Mouse (Mus musculus) hindbrain, embryonic 16.5 days (tissue): ENCODE measurements around the gene Irf1. TPM values are rescaled to one million over a fixed set of nuclear protein-coding genes. Genes with fewer than 3 reads are reported as not detected.

Experiments
- ATAC-seq: fragments of 200-750 bp; cut with Nextera tagmentation; 2 replicates; pipeline ENCODE4 v1.8.0; 2017; ENCODE audit warnings: moderate TSS enrichment, moderate library complexity
- H3K27ac ChIP-seq: fragments of 300-500 bp; sonication (generic); 2 replicates; pipeline ENCODE4 v1.5.1; 2014; ENCODE audit warnings: low read depth, mild to moderate bottlenecking, control low read depth, low read length, moderate library complexity
- H3K27me3 ChIP-seq: fragments of 300-500 bp; sonication (generic); replicated peaks from 2 replicates; pipeline ENCODE4 v1.6.1; 2014; ENCODE audit warnings: low read length; ENCODE audit not compliant: control insufficient read depth, insufficient read depth
- H3K36me3 ChIP-seq: fragments of 300-500 bp; sonication (generic); 2 replicates; pipeline ENCODE4 v1.6.1; 2014; ENCODE audit warnings: mild to moderate bottlenecking, low read length, moderate library complexity, mixed read lengths; ENCODE audit not compliant: control insufficient read depth, insufficient read depth
- H3K4me1 ChIP-seq: fragments of 300-500 bp; sonication (generic); 2 replicates; pipeline ENCODE4 v1.6.1; 2014; ENCODE audit warnings: low read depth, low read length; ENCODE audit not compliant: control insufficient read depth, insufficient read depth
- H3K4me2 ChIP-seq: fragments of 300-500 bp; sonication (generic); 2 replicates; pipeline ENCODE4 v1.6.1; 2014; ENCODE audit warnings: mild to moderate bottlenecking, low read length, control low read depth, moderate library complexity
- H3K4me3 ChIP-seq: fragments of 300-500 bp; sonication (generic); 2 replicates; pipeline ENCODE4 v1.5.1; 2014; ENCODE audit warnings: mild to moderate bottlenecking, low read length, control low read depth, moderate library complexity
- H3K9ac ChIP-seq: fragments of 300-500 bp; sonication (generic); 2 replicates; pipeline ENCODE4 v1.6.1; 2014; ENCODE audit warnings: low read depth, mild to moderate bottlenecking, control low read depth, low read length, moderate library complexity
- H3K9me3 ChIP-seq: fragments of 300-500 bp; sonication (generic); 2 replicates; pipeline ENCODE4 v1.6.1; 2014; ENCODE audit warnings: mild to moderate bottlenecking, low read length, moderate library complexity; ENCODE audit not compliant: control insufficient read depth
- WGBS: fragments of 180-500 bp; shearing (Covaris S2); extraction: QIAGEN DNeasy Blood & Tissue Kit; methylation state at CpG from one replicate; pipeline ENCODE4 v1.1.7; 2014; 5-methylcytosine and 5-hydroxymethylcytosine counted together
- polyA plus RNA-seq: library from polyadenylated mRNA; unstranded; fragments of >200 nt; fragmentation: Nextera tagmentation; extraction: Ambion mirVana; gene quantifications from 2 replicates; pipeline ENCODE4 v1.2.1, GENCODE M21; 2015

Gene Irf1
- polyA plus RNA-seq, 1 experiment from 2014 or later: 3.9 TPM

GRCm38 (mm10) chr11:53774659-53775255, 4.9 kb downstream of the Irf1 start:
- Histone ChIP-seq H3K4me2 (no peak overlapping the region), H3K36me3 (no peaks in the 10 kb centered on the region), H3K4me3 (no peak overlapping the region), H3K27me3 (peaks cover 4% of the 10 kb centered on the region), H3K9me3 (no peaks in the 10 kb centered on the region), H3K9ac (no peak overlapping the region), H3K4me1 (no peaks in the 10 kb centered on the region), H3K27ac (no peak overlapping the region)
- WGBS: 90% methylated on average over 13 of the region's 13 CpGs
- ATAC-seq: no peak

- Histone ChIP-seq H3K4me1 (no peaks in the 10 kb centered on the region), H3K36me3 (no peaks in the 10 kb centered on the region), H3K27me3 (no peaks in the 10 kb centered on the region), H3K27ac (no peak overlapping the region), H3K9ac (no peak overlapping the region), H3K9me3 (no peaks in the 10 kb centered on the region), H3K4me2 (no peak overlapping the region), H3K4me3 (no peak overlapping the region)
- ATAC-seq: no peak
- WGBS: 58% methylated on average over 5 of the region's 5 CpGs
These were observed 7.9 kb downstream of the Irf1 start for GRCm38 (mm10) chr11:53777736-53778135.

- Histone ChIP-seq H3K4me2 (no peak overlapping the region), H3K27ac (no peak overlapping the region), H3K9ac (no peak overlapping the region), H3K4me1 (no peaks in the 10 kb centered on the region), H3K9me3 (no peaks in the 10 kb centered on the region), H3K27me3 (no peaks in the 10 kb centered on the region), H3K36me3 (no peaks in the 10 kb centered on the region), H3K4me3 (no peak overlapping the region)
- 80% methylated on average over 5 of the region's 5 CpGs for WGBS
- ATAC-seq: no peak
These were observed 8.6 kb downstream of the Irf1 start for GRCm38 (mm10) chr11:53778455-53778854.

- H3K4me3 ChIP-seq: no peak overlapping the region
- H3K27me3 ChIP-seq: no peaks in the 10 kb centered on the region
- no peak overlapping the region for H3K4me2 ChIP-seq
- H3K27ac ChIP-seq: no peak overlapping the region
- ATAC-seq: no peak
- WGBS: 88% methylated on average over 2 of the region's 2 CpGs
- H3K4me1 ChIP-seq: no peaks in the 10 kb centered on the region
- H3K36me3 ChIP-seq: no peaks in the 10 kb centered on the region
- H3K9ac ChIP-seq: no peak overlapping the region
- H3K9me3 ChIP-seq: no peaks in the 10 kb centered on the region
These were observed 10.0 kb downstream of the Irf1 start for GRCm38 (mm10) chr11:53779808-53780207.

GRCm38 (mm10) chr11:53780262-53780661, 10.4 kb downstream of the Irf1 start:
- Histone ChIP-seq H3K4me1 (no peaks in the 10 kb centered on the region), H3K9me3 (no peaks in the 10 kb centered on the region), H3K27ac (no peak overlapping the region), H3K4me2 (no peak overlapping the region), H3K4me3 (no peak overlapping the region), H3K36me3 (no peaks in the 10 kb centered on the region), H3K27me3 (no peaks in the 10 kb centered on the region), H3K9ac (no peak overlapping the region)
- 61% methylated on average over 3 of the region's 3 CpGs for WGBS
- ATAC-seq: no peak

- Histone ChIP-seq H3K4me1 (no peaks in the 10 kb centered on the region), H3K9me3 (no peaks in the 10 kb centered on the region)
These were observed 11.5 kb downstream of the Irf1 start for GRCm38 (mm10) chr11:53781201-53781775.

GRCm38 (mm10) chr11:53781964-53782363, 12.2 kb downstream of the Irf1 start:
- H3K4me2 ChIP-seq: no peak overlapping the region
- no peaks in the 10 kb centered on the region for H3K4me1 ChIP-seq
- no peaks in the 10 kb centered on the region for H3K9me3 ChIP-seq
- no peak for ATAC-seq
- WGBS: 91% methylated on average over 7 of the region's 7 CpGs
- no peak overlapping the region for H3K27ac ChIP-seq
- H3K36me3 ChIP-seq: no peaks in the 10 kb centered on the region
- H3K4me3 ChIP-seq: no peak overlapping the region
- no peak overlapping the region for H3K9ac ChIP-seq
- H3K27me3 ChIP-seq: no peaks in the 10 kb centered on the region

More at GRCm38 (mm10) chr11:53781201-53781775, 11.5 kb downstream of the Irf1 start:
- H3K36me3 ChIP-seq: no peaks in the 10 kb centered on the region
- no peak for ATAC-seq
- no peak overlapping the region for H3K9ac ChIP-seq
- H3K4me3 ChIP-seq: no peak overlapping the region
- H3K4me2 ChIP-seq: no peak overlapping the region
- WGBS: 95% methylated on average over 4 of the region's 4 CpGs
- no peak overlapping the region for H3K27ac ChIP-seq
- no peaks in the 10 kb centered on the region for H3K27me3 ChIP-seq

- no peak for ATAC-seq
- no peak overlapping the region for H3K27ac ChIP-seq
- H3K4me3 ChIP-seq: no peak overlapping the region
- H3K4me2 ChIP-seq: no peak overlapping the region
- no peaks in the 10 kb centered on the region for H3K4me1 ChIP-seq
- no peaks in the 10 kb centered on the region for H3K27me3 ChIP-seq
- no peak overlapping the region for H3K9ac ChIP-seq
- no peaks in the 10 kb centered on the region for H3K36me3 ChIP-seq
- WGBS: 92% methylated on average over 9 of the region's 9 CpGs
- no peaks in the 10 kb centered on the region for H3K9me3 ChIP-seq
These were observed 13.5 kb downstream of the Irf1 start for GRCm38 (mm10) chr11:53783288-53783687.

- ATAC-seq: no peak
- Histone ChIP-seq H3K4me3 (no peak overlapping the region), H3K9ac (no peak overlapping the region), H3K27ac (no peak overlapping the region), H3K4me2 (no peak overlapping the region), H3K4me1 (no peaks in the 10 kb centered on the region), H3K36me3 (no peaks in the 10 kb centered on the region), H3K27me3 (no peaks in the 10 kb centered on the region), H3K9me3 (no peaks in the 10 kb centered on the region)
- WGBS: 88% methylated on average over 3 of the region's 3 CpGs
These were observed 15.6 kb downstream of the Irf1 start for GRCm38 (mm10) chr11:53785311-53785936.
